Mouse (Mus musculus): Measurements from ENCODE around the gene Gm11595.
"Not testable (repeated sequence)": the region's sequence is repeated elsewhere in the genome, so short reads cannot be mapped to it uniquely, and the experiment has no call there.

Gm11595 gene

DNA sequence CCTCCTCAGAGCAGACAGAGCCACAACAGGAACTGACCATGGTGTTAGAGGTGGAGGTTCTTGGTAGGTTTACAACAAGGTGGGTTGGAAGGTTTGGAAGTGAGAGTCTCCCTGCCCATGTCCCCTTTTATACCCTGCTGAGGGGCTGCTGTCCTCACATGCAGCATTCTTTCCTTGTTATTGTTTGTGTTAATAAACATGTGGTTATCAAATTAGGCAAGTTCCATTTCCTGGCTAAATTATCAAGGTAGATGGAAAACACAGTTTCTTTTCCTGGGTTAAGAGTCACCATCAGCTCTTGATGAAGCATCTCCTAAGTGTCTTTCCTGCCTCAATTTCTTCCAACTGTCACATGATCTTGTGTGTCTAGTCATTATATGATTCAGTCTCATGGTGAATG lies at the start of gene Gm11595:
TSS of gene Gm11595 (minus strand) at position 101 of the 400 bp plus-strand sequence.
- DNase-seq = not testable (repeated sequence)

DNA sequence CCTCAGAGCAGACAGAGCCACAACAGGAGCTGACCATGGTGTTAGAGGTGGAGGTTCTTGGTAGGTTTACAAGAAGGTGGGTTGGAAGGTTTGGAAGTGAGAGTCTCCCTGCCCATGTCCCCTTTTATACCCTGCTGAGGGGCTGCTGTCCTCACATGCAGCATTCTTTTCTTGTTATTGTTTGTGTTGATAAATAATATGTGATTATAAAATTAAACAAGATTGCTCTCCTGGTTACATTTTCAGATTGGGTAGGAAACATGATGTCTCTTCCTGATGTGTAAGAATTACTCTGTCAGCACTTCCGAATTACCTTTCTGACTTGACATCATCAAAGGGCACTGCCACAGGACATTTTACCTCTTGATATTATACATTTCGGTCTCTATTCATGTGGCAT lies 42.9 kb upstream of the Gm11595 start, which contains the start of gene Gm11564:
TSS of gene Gm11564 (minus strand) at position 101 of the 400 bp plus-strand sequence.
- DNase-seq = not testable (repeated sequence)

DNA sequence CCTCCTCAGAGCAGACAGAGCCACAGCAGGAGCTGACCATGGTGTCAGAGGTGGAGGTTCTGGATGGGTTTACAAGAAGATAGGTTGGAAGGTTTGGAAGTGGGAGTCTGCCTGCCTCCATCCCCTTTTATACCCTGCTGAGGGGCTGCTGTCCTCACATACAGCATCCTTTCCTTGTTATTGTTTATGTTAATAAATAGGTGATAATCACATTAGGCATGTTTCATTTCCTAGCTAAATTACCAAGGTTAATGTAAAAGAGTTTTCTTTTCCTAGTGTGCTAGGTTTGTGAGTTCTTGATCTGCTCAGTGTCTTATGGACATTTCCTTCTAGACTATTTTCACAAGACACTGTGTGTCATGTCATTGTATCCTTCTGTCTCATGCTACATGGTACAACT lies 37.1 kb upstream of the Gm11595 start, which contains the start of gene Krtap4-13:
TSS of gene Krtap4-13 (minus strand) at position 101 of the 400 bp plus-strand sequence.
- DNase-seq = not testable (repeated sequence)

DNA sequence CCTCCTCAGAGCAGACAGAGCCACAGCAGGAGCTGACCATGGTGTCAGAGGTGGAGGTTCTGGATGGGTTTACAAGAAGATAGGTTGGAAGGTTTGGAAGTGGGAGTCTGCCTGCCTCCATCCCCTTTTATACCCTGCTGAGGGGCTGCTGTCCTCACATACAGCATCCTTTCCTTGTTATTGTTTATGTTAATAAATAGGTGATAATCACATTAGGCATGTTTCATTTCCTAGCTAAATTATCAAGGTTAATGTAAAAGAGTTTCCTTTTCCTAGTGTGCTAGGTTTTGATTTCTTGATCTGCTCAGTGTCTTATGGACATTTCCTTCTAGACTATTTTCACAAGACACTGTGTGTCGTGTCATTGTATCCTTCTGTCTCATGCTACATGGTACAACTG lies 31.6 kb upstream of the Gm11595 start, which contains the start of gene Gm11554:
TSS of gene Gm11554 (minus strand) at position 101 of the 400 bp plus-strand sequence.
- not testable (repeated sequence) for DNase-seq

- DNase-seq = not testable (repeated sequence)
Measured at GRCm38 (mm10) chr11:99798832-99799231, 26.1 kb upstream of the Gm11595 start, which contains the start of gene Gm11569. Gene Gm11569 (minus strand): TSS chr11:99798932.

DNA sequence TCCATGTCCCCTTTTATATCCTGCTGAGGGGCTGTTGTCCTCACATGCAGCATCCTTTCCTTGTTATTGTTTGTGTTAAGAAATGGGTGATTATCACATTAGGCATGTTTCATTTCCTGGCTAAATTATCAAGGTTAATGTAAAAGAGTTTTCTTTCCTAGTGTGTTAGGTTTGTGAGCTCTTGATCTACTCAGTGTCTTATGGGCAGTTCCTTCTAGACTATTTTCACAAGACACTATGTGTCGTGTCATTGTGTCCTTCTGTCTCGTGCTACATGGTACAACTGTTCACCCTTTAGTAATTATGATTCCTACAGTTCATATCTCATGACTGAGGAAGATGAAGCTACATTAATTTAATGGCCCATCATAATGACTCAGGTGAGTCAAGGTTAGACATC lies 20.7 kb upstream of the Gm11595 start, which contains the start of gene Gm11596:
TSS of gene Gm11596 (minus strand) at position 101 of the 400 bp plus-strand sequence.
- no peak for DNase-seq

GRCm38 (mm10) chr11:99784900-99785299 lies 12.2 kb upstream of the Gm11595 start, which contains the start of gene Krtap4-9:
Gene Krtap4-9 (plus strand): TSS chr11:99785200.
- DNase-seq = not testable (repeated sequence)

DNA sequence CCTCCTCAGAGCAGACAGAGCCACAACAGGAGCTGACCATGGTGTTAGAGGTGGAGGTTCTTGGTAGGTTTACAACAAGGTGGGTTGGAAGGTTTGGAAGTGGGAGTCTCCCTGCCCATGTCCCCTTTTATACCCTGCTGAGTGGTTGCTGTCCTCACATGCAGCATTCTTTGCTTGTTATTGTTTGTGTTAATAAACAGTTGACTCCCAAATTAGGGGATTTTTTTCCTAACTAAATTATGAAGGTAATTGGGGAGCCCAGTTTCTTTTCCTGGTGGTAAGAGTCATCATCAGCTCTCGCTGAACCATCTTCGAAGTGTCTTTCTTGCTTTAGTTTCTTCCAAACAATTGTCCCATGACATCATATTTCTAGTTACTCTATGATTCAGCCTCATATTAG lies 7.9 kb upstream of the Gm11595 start, which contains the start of gene Krtap4-8:
TSS of gene Krtap4-8 (minus strand) at position 101 of the 400 bp plus-strand sequence.
- no peak for DNase-seq

- no peak for DNase-seq
Measured at GRCm38 (mm10) chr11:99778401-99778800, 5.7 kb upstream of the Gm11595 start.

- DNase-seq = no peak
Measured at GRCm38 (mm10) chr11:99768410-99768809, 4.3 kb downstream of the Gm11595 start.

- DNase-seq = no peak
Measured at GRCm38 (mm10) chr11:99758877-99759276, 13.8 kb downstream of the Gm11595 start.

- no peak for DNase-seq
Measured at GRCm38 (mm10) chr11:99743985-99744384, 28.7 kb downstream of the Gm11595 start.

DNA sequence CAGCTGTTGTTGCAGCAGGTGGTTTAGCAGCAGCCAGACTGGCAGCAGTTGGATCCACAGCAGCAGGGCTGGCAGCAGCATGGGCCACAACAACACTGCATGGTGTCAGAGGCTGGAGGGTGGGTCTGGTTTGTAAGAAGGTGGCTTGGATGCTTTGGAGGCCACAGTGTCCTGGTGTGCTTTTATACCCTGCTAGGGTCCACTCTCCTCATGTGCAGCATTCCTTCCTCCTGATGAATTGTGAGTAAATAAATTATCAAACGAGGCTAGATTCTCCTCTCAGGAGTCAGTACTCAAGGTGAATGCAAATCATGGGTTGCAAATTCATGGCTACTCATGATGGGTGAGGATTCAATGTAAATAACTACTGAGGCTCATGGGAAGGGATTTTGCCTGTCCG lies 38.5 kb downstream of the Gm11595 start, which contains the start of gene Gm14180:
TSS of gene Gm14180 (minus strand) at position 101 of the 400 bp plus-strand sequence.
- no peak for DNase-seq

- DNase-seq = no peak
Measured at GRCm38 (mm10) chr11:99724061-99724460, 48.7 kb downstream of the Gm11595 start.
